Mouse (Mus musculus) frontal cortex, postnatal 14 days (tissue): ENCODE measurements around the gene Shank2.

ENCODE experiments used
- DNase-seq, 2 experiments: peaks; one replicate each; pipeline ENCODE4 v3.0.0; 2022; ENCODE audit warnings: low spot score in 2 of 2

The Shank2 gene

DNA sequence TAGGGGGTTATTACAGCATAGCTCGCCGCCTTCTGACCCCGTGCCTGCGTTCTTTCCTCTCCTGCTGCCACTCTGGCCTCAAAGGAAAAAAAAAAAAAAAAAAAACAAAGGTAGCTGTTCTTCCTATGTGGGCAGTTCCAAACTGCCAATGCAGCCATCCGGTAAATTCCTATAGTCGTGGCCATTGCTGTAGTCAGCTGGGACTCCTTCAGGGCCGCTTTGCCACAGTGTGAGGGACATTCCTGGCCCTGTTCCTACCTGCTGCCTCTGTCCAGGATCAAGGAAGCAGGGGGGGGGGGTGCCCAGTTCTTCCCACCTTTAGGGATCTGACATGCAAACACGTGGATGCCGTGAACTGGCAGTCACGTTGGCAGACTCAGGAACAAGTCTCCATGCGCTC lies 29.1 kb downstream of the Shank2 start:
- no peak for DNase-seq

DNA sequence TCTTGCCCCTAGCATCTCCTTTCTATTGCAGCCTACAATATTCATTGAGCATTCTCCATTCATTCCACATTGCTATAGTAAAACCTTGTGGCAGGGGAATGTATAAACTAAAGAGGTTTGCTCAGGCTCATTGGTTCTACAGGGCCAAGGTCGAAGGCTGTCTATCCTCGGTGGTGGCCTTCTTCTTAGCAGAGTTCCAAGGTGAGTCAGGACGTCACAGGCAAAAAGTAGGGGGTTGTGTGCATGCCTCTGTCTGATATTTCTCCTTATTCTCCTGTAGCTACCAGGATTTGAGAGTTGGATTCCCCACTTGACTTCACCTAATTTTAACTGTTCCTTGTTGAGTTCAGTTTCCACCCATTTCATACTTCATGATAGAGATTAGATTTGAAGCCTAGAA lies 29.9 kb downstream of the Shank2 start:
- DNase-seq, result no peak

DNA sequence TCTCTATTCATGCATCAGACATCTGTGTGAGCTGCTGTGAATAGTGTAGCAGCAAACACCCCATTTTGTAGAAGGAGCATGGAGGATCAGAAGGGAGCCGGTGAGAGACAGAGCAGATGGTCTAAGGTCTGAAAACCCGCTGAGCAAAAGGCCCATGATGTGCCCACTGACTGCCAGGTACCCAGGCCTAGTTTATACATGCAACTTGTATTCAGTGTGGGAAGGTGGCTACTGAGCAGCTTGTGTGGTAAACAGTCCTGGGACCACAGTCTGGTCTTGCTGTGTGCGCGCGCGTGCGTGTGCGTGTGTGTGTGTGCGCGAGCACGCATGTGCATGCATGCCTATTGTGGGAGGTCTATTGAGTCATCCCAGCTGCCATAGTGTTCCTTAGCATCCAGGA lies 35.8 kb downstream of the Shank2 start:
- no peak for DNase-seq

DNA sequence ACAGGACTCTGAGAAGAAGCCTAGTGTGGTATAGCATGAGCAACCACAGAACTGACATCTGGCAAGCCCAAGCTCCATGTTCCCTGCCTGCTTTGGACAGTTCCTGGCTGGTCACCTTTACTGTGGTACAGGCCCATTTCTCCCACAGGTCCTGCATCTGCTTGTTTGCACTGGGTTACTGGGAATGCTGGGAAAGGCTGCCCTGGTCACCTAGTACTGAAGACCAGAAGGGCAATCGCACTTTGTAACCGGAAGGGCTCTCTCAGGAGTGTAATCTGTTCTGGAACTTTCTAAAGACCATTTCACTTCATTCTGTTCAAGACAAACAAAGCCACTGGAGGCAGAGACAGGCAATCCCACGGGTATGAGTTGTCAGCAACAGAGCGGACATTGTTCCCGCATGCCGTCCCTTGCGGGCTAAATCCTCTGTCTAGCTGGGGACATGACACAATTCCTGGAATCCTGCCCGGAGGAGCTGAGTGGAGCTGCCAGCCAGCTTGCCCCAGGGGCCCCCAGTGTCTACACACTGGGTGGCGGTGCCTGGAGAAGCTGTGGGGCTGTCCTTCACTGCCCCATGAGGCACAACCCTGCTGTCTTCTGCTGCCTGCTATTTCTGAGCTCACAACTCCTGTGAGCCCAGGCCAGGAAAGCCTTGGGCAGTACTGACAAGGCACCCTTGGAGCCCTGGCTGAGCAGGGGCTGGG lies 36.4 kb downstream of the Shank2 start:
- peak; percentile 20 to 28 for DNase-seq

DNA sequence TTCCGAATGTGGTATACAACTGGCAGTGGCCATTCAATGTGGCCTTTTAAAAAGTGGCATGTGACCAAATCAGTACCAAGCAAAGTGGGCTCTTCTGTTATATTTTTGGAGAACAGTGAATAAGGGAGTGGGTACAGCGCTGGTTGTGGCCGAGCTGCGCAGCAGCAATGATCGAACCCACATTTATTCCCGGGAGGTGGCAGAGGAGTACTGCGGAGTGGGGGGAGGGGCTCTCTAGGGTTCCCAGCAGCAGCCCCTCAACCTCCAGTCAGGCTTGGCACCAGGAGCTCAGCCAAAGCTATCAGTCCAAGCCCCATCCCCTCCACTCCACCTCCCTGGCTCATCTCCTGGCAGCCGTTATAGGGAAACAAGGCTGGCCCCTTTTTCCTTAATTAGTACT lies 37.0 kb downstream of the Shank2 start:
- DNase-seq, result no peak

DNA sequence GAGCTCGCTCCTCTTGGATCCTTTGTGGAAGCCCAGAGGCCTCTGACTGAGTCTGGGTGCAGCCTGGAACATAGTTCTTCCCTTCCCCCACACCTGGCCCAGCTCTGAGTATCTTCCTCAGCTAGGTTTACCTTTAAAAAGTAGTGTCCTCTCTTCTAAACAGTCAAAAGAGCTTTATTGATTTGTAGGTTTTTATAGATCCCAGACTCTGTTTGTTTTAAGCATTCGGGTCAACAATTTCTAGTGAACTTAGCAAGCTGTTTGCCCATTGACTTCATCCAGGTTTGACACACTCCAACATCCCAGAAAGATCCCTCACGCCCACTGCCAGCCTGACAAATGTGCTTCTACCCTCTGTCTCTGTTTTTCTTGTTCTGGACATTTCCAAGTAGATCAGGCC lies 38.6 kb downstream of the Shank2 start:
- no peak for DNase-seq

DNA sequence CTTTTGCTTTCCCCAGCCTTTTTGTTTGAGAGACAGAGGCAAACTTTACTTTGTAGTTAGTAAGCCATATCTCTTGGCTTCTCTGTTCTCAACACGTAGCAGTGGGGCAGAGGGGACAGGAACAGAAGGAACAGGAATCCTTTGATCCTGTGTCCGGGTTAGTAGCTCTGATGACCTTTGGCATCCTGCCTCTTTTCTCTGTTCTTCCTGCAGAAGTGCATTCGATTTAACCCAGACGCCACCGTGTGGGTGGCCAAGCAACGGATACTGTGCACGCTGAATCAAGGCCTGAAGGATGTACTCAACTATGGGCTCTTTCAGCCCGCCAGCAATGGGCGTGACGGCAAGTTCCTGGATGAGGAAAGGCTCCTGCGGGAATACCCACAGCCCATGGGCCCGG lies 50.3 kb downstream of the Shank2 start:
- DNase-seq, result no peak

DNA sequence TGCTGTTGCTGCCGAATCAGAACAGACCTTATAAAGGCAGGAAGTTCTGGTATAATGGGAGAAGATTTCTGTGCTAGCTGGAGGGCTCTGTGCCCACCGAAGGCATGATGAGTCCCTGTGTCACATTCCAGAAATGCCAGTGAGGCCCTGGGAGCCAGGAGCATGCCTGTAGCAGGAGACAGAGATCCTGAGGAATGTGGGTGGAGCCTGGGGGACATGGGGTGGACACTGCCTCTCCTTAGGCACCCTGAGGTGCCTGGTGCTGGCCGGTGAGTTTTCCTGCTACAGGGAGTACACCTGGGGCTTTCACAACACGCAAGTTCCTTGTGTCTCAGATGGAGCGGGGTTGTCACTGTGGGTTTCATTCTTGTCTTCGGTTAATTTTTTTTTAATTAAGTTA lies 53.5 kb downstream of the Shank2 start:
- DNase-seq, result no peak

DNA sequence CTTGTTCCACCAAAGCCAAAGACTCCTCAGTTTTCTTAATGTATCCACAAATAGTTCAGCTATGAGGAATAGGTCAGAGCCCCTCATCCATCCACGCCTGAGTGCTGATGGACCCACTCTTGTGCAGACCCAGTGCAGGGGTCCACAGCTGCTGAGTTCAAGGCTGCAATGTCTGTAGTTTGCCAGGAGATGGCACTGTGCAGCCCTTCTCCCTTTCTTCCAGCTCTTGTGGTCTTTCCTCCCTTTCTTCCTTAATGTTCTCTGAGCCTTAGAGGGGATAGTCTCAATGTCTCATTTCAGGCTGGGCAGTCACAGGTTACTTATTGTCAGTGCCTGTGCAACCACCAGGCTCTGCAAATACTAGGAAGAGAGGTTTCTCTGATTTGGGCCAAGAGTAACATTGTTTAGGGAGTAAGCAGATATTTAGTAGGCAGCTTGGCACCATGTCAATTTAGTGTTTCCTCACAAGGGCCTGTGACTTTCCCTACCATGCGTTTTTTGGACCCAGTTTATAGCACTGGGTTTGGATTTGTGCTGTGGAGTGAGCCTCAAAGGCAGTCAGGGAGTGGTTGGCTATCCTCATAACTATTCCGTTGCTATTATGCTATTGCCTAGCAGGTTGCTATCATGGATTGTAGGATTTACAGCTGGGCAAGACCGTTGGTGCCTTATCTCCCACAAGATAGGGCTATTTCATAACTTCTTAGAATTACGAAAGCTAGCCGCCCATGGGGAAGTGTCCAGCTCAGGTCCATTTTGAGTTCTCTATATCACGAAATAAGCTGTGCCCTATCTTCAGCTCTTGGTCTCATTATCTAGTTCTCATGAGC lies 54.2 kb downstream of the Shank2 start:
- DNase-seq, result no peak

DNA sequence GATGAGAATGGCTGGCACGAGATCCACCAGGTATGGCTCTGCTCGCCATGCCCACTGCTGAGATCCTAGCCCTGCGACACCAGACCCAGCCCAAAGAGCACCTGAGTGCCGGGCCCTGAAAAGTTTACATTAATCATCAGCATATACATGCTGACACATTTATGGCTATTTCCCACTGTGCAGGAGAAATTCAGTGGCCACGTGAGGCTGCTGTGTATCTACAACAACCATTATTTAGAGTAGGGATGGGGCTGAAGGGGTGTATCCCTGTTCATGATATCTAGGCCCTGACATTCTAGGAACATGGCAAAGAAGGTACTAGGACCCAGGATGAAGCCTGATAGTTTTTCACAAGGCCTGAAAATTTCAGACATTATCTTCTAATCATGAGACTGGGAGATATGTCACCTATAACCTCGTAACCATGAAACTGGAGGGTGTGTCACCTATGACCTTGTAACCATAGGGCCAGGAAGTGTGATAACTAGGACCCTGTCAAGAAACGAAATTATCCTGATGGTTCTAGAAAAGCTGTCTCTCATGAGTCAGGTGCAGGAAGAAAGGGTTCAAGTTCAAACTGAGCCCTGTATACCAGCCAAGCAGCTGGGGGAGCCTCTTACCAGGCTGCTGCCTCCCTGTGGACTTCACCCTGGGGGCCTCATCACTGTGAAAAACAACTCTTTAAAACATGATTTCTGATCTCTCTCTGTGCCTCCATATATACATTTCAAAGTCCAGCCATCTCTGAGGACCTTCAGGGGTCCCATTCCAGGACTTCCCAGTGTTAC lies 68.6 kb downstream of the Shank2 start:
- DNase-seq, result no peak

DNA sequence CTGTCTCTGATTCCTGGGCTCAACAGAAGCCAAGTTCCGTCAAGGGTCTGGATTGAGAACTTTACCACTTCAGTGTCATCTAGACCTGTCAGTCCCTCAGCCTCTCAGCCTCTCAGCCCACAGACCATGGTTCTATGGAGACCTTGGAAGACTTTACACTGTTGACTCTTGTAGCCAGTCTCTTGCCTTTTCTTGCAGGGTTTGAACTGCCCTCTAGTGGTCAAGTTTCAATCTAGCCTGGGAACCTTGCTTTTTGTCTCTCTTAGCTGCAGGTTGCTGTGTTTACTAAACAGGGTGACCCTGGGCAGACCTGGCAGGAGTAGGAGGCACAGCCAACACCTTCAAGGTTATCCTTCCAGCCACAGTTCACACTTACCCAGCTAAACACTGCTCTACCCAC lies 70.5 kb downstream of the Shank2 start:
- DNase-seq, result peak in 1 of 2 experiments; percentile 31

DNA sequence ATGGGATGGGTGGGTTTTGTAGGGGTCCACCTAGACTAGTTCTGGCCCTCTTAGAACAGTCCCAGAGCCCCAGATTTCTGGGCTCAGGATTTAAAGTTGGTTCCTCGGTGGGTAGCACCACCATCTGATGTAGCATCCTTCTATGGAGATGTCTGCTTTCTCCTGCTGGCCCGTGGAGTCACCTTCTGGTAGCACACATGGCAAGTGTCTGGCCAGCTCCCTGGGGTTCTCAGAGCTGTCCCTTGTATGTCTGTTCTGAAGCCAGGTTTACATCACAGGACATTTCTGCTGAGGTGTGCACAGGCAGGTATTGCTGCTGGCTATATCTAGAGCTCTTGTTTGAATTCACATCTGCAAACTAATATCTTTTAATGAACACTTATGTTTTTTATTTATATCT lies 71.1 kb downstream of the Shank2 start:
- DNase-seq, result no peak

DNA sequence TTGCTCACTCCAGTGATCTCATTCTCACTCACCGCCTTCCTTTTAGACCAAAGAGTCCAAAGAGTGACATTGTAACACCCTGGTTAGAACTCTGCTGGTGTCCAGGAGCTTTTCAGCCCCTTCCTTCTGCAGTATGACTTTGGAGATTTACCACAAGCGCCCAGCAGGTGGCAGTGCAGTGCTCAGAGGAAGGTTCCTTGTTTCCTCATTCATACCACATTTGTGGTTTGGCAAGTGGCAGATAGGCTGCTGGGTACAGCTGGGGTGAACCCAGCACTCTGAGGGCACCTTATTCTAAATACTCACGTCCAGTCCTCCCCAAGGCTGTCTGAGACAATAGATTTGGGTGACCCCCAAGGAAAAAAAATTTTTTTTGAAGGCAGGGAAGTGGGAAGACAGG lies 73.0 kb downstream of the Shank2 start:
- peak; percentile 47 to 79 for DNase-seq

DNA sequence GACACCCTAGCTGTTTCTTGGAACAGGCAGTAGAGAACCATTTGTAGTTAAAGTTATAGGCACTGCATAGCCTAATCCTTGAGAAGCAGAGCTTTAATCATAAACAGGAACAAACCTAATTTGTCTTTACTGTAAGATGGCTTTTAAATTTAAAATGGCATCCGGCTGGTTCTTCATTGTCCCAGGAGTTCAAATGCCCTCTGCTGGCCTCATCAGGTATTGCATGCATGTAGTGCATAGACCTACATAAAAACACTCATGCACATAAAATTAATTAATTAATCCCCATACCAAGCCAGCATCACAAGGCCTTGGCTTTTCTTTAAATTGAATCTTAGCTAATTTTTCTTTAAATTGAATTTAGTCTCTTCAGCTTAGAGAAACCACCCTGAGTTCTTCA lies 76.9 kb downstream of the Shank2 start:
- DNase-seq, result no peak

DNA sequence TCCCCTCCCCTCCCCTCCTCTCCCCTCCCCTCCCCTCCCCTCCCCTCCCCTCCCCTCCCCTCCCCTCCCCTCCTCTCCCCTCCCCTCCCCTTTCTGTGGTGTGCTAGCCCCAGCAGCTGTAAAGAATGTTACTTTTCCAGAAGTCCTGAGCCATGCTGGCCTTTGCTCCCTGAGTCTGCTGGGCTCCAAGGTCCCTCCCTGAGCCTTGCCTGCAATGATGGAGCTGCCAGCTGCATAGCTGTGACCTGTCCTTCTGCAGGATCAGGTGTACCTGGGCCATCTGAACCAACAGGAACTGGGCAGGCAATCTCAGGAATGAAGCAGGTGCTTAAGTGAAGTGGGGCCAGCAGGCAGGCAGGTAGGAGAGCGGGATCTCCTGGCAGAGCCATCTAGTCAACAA lies 78.1 kb downstream of the Shank2 start:
- DNase-seq, result no peak

DNA sequence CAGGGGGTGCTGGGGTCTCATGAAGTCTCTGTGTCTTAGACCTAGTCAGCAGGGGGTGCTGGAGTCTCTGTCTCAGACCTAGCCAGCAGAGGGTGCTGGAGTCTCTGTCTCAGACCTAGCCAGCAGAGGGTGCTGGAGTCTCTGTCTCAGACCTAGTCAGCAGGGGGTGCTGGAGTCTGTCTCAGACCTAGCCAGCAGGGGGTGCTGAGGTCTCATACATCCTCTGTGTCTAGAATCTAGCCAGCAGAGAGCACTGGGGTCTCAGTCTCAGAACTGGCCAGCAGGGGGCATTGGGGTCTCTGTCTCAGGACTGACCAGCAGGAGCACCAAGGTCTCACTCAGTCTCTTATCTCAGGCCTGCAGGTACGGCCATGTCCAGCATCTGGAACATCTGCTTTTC lies 79.7 kb downstream of the Shank2 start:
- DNase-seq, result peak; percentile 54 to 62

DNA sequence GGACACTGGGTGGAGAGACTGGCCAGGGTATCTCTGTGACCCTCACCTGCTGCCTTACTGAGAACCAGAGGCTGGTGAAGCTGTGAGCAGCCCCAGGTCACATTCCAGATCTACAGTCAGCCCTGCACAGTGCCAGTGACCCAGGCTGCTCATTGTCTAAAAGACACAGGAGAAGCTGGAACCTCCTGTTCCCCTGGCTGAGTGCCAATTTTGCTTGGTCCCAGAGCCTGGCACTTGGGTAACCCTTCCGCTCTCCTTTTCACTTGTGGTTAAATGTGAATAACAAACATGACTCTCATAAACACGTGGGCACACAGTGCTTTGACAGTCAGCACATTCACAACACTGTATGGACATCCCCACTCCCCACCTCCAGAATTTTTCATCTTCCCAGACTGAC lies 80.2 kb downstream of the Shank2 start:
- no peak for DNase-seq

DNA sequence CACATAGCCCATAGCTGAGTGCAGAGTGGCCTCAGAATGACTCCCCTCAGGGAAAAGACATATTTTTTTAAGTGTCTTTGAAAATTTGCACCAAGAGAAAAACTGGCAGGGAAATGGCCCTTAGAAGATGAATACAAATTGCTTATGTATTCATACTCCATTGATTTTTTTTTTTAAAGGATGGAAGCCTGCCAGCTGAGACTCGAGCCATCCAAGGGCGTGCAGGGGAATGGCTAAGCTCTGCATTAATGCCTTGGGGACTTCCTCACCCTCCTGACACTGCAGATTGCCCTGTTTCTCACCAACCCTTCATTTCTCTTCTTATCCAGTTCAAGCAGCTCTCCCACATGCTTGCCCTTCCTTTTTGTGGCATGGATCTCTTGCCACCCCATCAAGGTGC lies 85.5 kb downstream of the Shank2 start:
- DNase-seq, result no peak

DNA sequence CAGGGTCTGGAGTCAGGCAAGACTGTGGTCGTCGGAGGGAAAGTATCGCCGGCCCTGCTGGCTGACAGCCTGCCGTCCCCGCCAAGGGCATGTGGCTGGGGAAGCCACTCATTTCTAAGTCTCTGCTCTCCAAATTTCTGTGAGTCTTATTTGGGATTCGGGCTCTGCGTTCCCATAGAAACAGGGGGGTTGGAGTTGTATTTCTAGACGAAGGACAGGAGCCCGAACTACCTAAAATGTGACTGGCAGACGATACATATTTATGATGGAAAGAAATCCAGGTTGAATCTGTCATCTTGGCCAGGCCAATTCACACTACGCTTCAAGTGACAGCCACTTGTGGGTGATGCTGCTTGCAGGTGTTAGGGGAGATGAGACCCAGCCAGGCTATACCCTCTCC lies 92.4 kb downstream of the Shank2 start:
- DNase-seq, result peak in 1 of 2 experiments; percentile 27

DNA sequence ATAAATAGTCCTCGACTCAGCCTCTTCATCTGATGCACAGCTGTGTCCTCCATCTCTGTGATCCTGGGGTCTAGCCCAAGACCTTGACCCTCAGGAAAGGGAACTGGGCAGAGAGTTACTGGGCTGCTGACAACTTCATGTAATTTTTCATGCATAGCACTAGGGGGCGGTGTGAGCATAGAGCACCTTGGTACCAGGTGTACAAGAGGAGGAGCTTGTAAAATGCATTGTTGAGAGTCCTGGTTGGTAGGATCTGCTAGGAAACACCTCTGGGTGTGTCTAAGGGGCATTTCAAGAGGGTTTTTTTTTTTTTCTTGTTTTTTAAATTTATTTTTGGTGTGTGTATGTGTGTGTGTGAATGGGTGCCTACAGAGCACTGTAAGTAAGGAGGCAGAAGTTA lies 95.6 kb downstream of the Shank2 start:
- peak in 1 of 2 experiments; percentile 26 for DNase-seq

DNA sequence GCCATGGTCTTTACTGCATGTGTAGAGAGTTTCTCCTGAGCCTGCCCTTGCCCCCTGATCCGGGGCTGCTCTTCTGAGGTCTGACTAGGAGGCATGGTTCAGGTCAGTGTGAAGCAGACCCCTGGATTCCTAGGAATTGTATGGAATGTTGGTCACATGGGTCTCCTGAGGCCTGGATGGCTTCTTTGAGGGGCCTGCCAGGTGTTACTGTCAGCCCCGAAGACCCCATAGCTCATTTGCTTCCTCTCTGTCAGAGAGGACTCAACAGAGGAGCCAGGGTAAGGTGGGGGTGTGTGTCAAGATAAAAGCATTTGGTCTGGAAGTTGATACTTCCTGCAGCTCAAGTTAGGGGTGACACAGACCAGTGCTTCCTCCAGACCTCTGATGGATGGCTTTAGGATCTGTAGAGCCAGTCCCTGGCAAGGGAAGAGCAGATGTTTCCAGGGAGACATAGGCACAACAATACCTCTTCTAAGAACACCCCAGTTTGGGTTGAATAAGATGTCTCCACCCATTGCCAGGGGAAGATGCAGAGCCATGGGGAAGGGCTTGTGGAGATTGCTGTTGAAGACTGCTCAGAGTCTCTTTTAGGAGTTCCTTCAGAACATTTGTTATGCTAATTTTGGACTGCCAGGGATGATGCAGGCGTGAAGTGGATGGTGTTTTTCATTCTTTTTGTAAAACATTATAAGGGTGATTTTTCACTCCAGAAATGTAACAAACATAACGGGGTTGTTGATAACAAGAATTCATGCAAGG lies 100.7 kb downstream of the Shank2 start:
- DNase-seq, result no peak

DNA sequence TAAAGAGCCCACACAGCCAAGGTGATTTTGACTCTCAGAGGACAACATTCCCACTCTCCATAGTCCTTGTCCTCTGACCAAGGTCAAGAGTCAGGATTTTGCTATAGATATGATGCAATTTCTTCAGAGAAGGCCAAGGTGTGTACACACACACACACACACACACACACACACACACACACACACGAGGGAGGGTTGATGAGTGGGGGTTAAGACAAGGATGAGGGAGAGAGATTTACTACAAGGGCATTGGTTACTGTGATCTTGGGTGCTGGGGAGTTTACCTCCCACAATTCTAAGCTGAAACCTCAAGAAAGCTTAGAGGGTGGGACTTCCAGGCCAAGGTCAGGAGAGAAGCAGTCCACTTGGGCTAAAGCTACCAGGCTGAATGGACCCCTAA lies 104.2 kb downstream of the Shank2 start:
- no peak for DNase-seq
